ENCODE assay signal across 15 mouse cellular contexts in the genomic region with DNA sequence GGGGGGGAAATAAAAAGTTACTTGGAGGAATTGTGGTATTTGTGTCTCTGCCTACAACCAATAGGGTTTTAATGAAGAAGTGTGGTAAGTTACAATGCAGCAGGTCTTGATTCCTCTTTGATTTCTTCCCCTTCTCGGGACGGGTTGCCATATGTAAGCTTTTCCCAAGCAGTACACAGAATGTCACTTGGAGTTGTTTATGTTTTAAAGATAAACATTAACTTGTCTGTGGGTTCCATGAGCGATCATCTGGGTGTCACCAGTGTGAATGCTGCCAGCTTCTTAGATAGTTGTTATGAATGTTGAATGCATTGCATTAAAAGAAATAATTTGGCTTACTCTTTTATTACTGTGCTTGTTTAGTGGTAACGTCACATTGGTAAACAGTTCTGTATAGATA.
"Had no signal": no experiment of that assay in that cellular context is flagged by ENCODE, and none has a peak within 500 bp of the region (broad histone marks: within the 10 kb centered on the region; RNA-seq: fewer than 3 reads in every experiment).

No protein-coding gene starts in this region.

- H3K9me3 ChIP-seq: neural tube, embryonic 15.5 days; stomach, embryonic 15.5 days had no signal

- DNase-seq: retina, postnatal 1 day; right cerebral cortex, adult 18-20 months; right cerebral cortex, postnatal 14 days; right cerebral cortex, postnatal 25 days; right cerebral cortex, postnatal 4 days; spleen, adult 18-20 months; thymus, adult 18-20 months; thymus, adult 2 months; thymus, postnatal 14 days; thymus, postnatal 25 days; thymus, postnatal 36 days; thymus, postnatal 4 days had no signal

- H3K9ac ChIP-seq: neural tube, embryonic 15.5 days; stomach, embryonic 15.5 days had no signal

- H3K27me3 ChIP-seq: neural tube, embryonic 15.5 days; stomach, embryonic 15.5 days had no signal

- H3K27ac ChIP-seq: neural tube, embryonic 15.5 days; stomach, embryonic 15.5 days; stomach, postnatal 0 days had no signal

- H3K4me1 ChIP-seq: neural tube, embryonic 15.5 days; stomach, embryonic 15.5 days had no signal

- H3K4me3 ChIP-seq: neural tube, embryonic 15.5 days; stomach, embryonic 15.5 days had no signal

- H3K4me2 ChIP-seq: neural tube, embryonic 15.5 days; stomach, embryonic 15.5 days had no signal
